Mouse (Mus musculus): ENCODE results near the gene H2-Eb1. TPM values are rescaled to one million over a fixed set of nuclear protein-coding genes. Genes with fewer than 3 reads are reported as not detected.
"Not testable (repeated sequence)": the region's sequence is repeated elsewhere in the genome, so short reads cannot be mapped to it uniquely, and the experiment has no call there.

The H2-Eb1 gene
- total and polyA plus RNA-seq, 3 experiments, result 59.2 to 144 (median 67.3) TPM

GRCm38 (mm10) chr17:34291609-34292008 is 14.1 kb upstream of the H2-Eb1 start:
- DNase-seq, result peak; percentile 74

- DNase-seq, result no peak
These were observed 13.1 kb upstream of the H2-Eb1 start for GRCm38 (mm10) chr17:34292570-34292969.

GRCm38 (mm10) chr17:34293533-34293932 is 12.1 kb upstream of the H2-Eb1 start:
- DNase-seq, result no peak

GRCm38 (mm10) chr17:34294249-34294648 is 11.4 kb upstream of the H2-Eb1 start:
- DNase-seq, result no peak

GRCm38 (mm10) chr17:34295307-34295706 is 10.4 kb upstream of the H2-Eb1 start:
- DNase-seq, result no peak

- peak; percentile 54 for DNase-seq
These were observed 9.5 kb upstream of the H2-Eb1 start for GRCm38 (mm10) chr17:34295891-34296794.

GRCm38 (mm10) chr17:34299356-34299755 is 6.3 kb upstream of the H2-Eb1 start:
- no peak for DNase-seq

GRCm38 (mm10) chr17:34300071-34300470 is 5.6 kb upstream of the H2-Eb1 start:
- DNase-seq, result no peak

- DNase-seq, result no peak
These were observed 4.7 kb upstream of the H2-Eb1 start for GRCm38 (mm10) chr17:34300691-34301566.

GRCm38 (mm10) chr17:34301670-34302190 is 3.9 kb upstream of the H2-Eb1 start:
- no peak for DNase-seq

- DNase-seq, result no peak
These were observed 1.9 kb upstream of the H2-Eb1 start for GRCm38 (mm10) chr17:34303789-34304188.

- DNase-seq, result peak; percentile 80
These were observed 916 bp upstream of the H2-Eb1 start for GRCm38 (mm10) chr17:34304751-34305150.

- DNase-seq, result no peak
These were observed 740 bp downstream of the H2-Eb1 start for GRCm38 (mm10) chr17:34306407-34306806.

GRCm38 (mm10) chr17:34307216-34307615 is 1.5 kb downstream of the H2-Eb1 start:
- no peak for DNase-seq

GRCm38 (mm10) chr17:34308161-34308560 is 2.5 kb downstream of the H2-Eb1 start:
- no peak for DNase-seq

GRCm38 (mm10) chr17:34309225-34309624 is 3.6 kb downstream of the H2-Eb1 start:
- DNase-seq, result no peak

- peak; percentile 84 for DNase-seq
These were observed 4.2 kb downstream of the H2-Eb1 start for GRCm38 (mm10) chr17:34309683-34310385.

- DNase-seq, result not testable (repeated sequence)
These were observed 4.9 kb downstream of the H2-Eb1 start for GRCm38 (mm10) chr17:34310526-34310925.

- DNase-seq, result no peak
These were observed 6.5 kb downstream of the H2-Eb1 start for GRCm38 (mm10) chr17:34312185-34312584.

- peak; percentile 72 for DNase-seq
These were observed 7.7 kb downstream of the H2-Eb1 start for GRCm38 (mm10) chr17:34313393-34313792.

GRCm38 (mm10) chr17:34314286-34314685 is 8.6 kb downstream of the H2-Eb1 start:
- DNase-seq, result no peak

- DNase-seq, result no peak
These were observed 9.8 kb downstream of the H2-Eb1 start for GRCm38 (mm10) chr17:34315512-34315911.

All from adrenal gland, adult 2 months (tissue).